Comparison of ENCODE assay signal across 21 mouse cellular contexts in genomic region chr15:93026456-93027078, GRCm38 (mm10).
DNase-seq lines count a peak whose midpoint lies in the region; ATAC-seq lines count a peak whose summit lies in the region.
"Had no signal": no experiment of that assay in that cellular context is flagged by ENCODE, and none has a peak within 500 bp of the region (broad histone marks: within the 10 kb centered on the region; RNA-seq: fewer than 3 reads in every experiment).

No protein-coding gene starts in this region.

- WGBS in heart, embryonic 16.5 days = 40% methylated on average over 11 of the region's 11 CpGs

- H3K36me3 ChIP-seq in heart, embryonic 16.5 days (ENCODE audit: control insufficient read depth, insufficient read depth) = no peaks in the 10 kb centered on the region
- H3K36me3 ChIP-seq: embryonic facial prominence, embryonic 15.5 days; kidney, embryonic 15.5 days; limb, embryonic 13.5 days; liver, embryonic 13.5 days; lung, embryonic 15.5 days; midbrain, embryonic 10.5 days had no signal

- no peak overlapping the region for H3K4me3 ChIP-seq in heart, embryonic 16.5 days (ENCODE audit: low read length)
- H3K4me3 ChIP-seq: embryonic facial prominence, embryonic 15.5 days; gastrocnemius, adult 2 months; kidney, embryonic 15.5 days; limb, embryonic 13.5 days; liver, embryonic 13.5 days; lung, embryonic 15.5 days; midbrain, embryonic 10.5 days; myocyte had no signal

- H3K27me3 ChIP-seq in heart, embryonic 16.5 days (ENCODE audit: control insufficient read depth, insufficient read depth, low read length) = no peaks in the 10 kb centered on the region
- H3K27me3 ChIP-seq: embryonic facial prominence, embryonic 15.5 days; kidney, embryonic 15.5 days; limb, embryonic 13.5 days; liver, embryonic 13.5 days; lung, embryonic 15.5 days had no signal

- no peaks in the 10 kb centered on the region for H3K4me1 ChIP-seq in heart, embryonic 16.5 days (ENCODE audit: control insufficient read depth, insufficient read depth, low read length)
- H3K4me1 ChIP-seq: embryonic facial prominence, embryonic 15.5 days; kidney, embryonic 15.5 days; limb, embryonic 13.5 days; liver, embryonic 13.5 days; lung, embryonic 15.5 days; midbrain, embryonic 10.5 days had no signal

- H3K9ac ChIP-seq in heart, embryonic 16.5 days (ENCODE audit: low read length) = no peak overlapping the region
- H3K9ac ChIP-seq: embryonic facial prominence, embryonic 15.5 days; kidney, embryonic 15.5 days; limb, embryonic 13.5 days; liver, embryonic 13.5 days; lung, embryonic 15.5 days had no signal

- H3K9me3 ChIP-seq in heart, embryonic 16.5 days (replicated peaks; ENCODE audit: control insufficient read depth, low read length) = no peaks in the 10 kb centered on the region
- H3K9me3 ChIP-seq: embryonic facial prominence, embryonic 15.5 days; kidney, embryonic 15.5 days; liver, embryonic 13.5 days; lung, embryonic 15.5 days; midbrain, embryonic 10.5 days had no signal

- intact Hi-C loops in heart, postnatal 14 days (cut with DNase I) = no loop called here
- intact Hi-C loops in heart, postnatal 36 days (cut with DNase I) = no loop called here

- H3K27ac ChIP-seq in heart, embryonic 16.5 days (ENCODE audit: low read length) = no peak overlapping the region
- H3K27ac ChIP-seq: embryonic facial prominence, embryonic 15.5 days; gastrocnemius, adult 2 months; kidney, embryonic 15.5 days; limb, embryonic 13.5 days; liver, embryonic 13.5 days; lung, embryonic 15.5 days; midbrain, embryonic 10.5 days had no signal

- DNase-seq in heart, adult 11 months = peak; percentile 74
- DNase-seq in heart, postnatal 14 days = no peak
- DNase-seq in heart, postnatal 36 days = no peak
- DNase-seq in lung, postnatal 4 days = peak; percentile 9 to 43
- no peak for DNase-seq in lung, adult 18-20 months
- DNase-seq in right cerebral cortex, postnatal 36 days (ENCODE audit: low spot score in 2 of 2) = no peak
- DNase-seq: adrenal gland, postnatal 25 days; gastrocnemius, adult 2 months; kidney, adult 11 months; kidney, postnatal 36 days; liver, embryonic 13.5 days had no signal

- no peak for ATAC-seq in heart, embryonic 16.5 days (replicated peaks; ENCODE audit: extremely low read depth, insufficient read depth, low FRiP score)
- ATAC-seq in megakaryocyte, adult 5-6 weeks (ENCODE audit: poor library complexity, severe bottlenecking) = peak; percentile 43; the same call in 1 of the 2 replicates
- ATAC-seq: forebrain, embryonic 14.5 days; midbrain, embryonic 16.5 days had no signal

- H3K4me2 ChIP-seq in heart, embryonic 16.5 days (ENCODE audit: low read depth, low read length) = peak overlapping the region; percentile 6; the same call in 1 of the 2 replicates
- H3K4me2 ChIP-seq: embryonic facial prominence, embryonic 15.5 days; kidney, embryonic 15.5 days; limb, embryonic 13.5 days; liver, embryonic 13.5 days; lung, embryonic 15.5 days had no signal

Comparison
In these comparisons a context has a peak if more than half of its experiments do, and no peak if none do; other contexts are left out.
1. DNase-seq: peak in heart, adult 11 months (single experiment) and lung, postnatal 4 days (2 of 2); none in heart, postnatal 14 days (0 of 2), heart, postnatal 36 days (0 of 2), lung, adult 18-20 months (0 of 2) and right cerebral cortex, postnatal 36 days (0 of 2).